Mouse (Mus musculus) lung, embryonic 16.5 days (tissue): ENCODE results near the gene Sart3. TPM values are rescaled to one million over a fixed set of nuclear protein-coding genes. Genes with fewer than 3 reads are reported as not detected.
"Not testable (repeated sequence)": the region's sequence is repeated elsewhere in the genome, so short reads cannot be mapped to it uniquely, and the experiment has no call there.

Source experiments
- ATAC-seq: fragments of 200-750 bp; cut with Nextera tagmentation; 2 replicates; pipeline ENCODE4 v1.8.0; 2017; ENCODE audit warnings: low read depth, mild to moderate bottlenecking, moderate library complexity
- H3K27ac ChIP-seq: fragments of 300-500 bp; sonication (generic); 2 replicates; pipeline ENCODE4 v1.5.1; 2014; ENCODE audit warnings: mild to moderate bottlenecking, control low read depth, low read length
- H3K27me3 ChIP-seq: fragments of 300-500 bp; sonication (generic); 2 replicates; pipeline ENCODE4 v1.6.1; 2014; ENCODE audit warnings: low read depth, low read length, mixed read lengths; ENCODE audit not compliant: control insufficient read depth, insufficient read depth
- H3K36me3 ChIP-seq: fragments of 300-500 bp; sonication (generic); 2 replicates; pipeline ENCODE4 v1.6.1; 2014; ENCODE audit warnings: low read length; ENCODE audit not compliant: control insufficient read depth, insufficient read depth
- H3K4me1 ChIP-seq: fragments of 300-500 bp; sonication (generic); replicated peaks from 2 replicates; pipeline ENCODE4 v1.6.1; 2014; ENCODE audit warnings: low read length, mixed read lengths; ENCODE audit not compliant: control insufficient read depth, insufficient read depth
- H3K4me2 ChIP-seq: fragments of 300-500 bp; sonication (generic); 2 replicates; pipeline ENCODE4 v1.6.1; 2014; ENCODE audit warnings: low read depth, low read length, control low read depth
- H3K4me3 ChIP-seq: fragments of 300-500 bp; sonication (generic); 2 replicates; pipeline ENCODE4 v1.5.1; 2014; ENCODE audit warnings: mild to moderate bottlenecking, low read length, control low read depth
- H3K9ac ChIP-seq: fragments of 300-500 bp; sonication (generic); 2 replicates; pipeline ENCODE4 v1.6.1; 2014; ENCODE audit warnings: low read length, control low read depth
- H3K9me3 ChIP-seq: fragments of 300-500 bp; sonication (generic); 2 replicates; pipeline ENCODE4 v1.6.1; 2016; ENCODE audit warnings: low read length; ENCODE audit not compliant: control insufficient read depth
- WGBS: fragments of 180-500 bp; shearing (Covaris S2); extraction: QIAGEN DNeasy Blood & Tissue Kit; methylation state at CpG from one replicate; pipeline ENCODE4 v1.1.7; 2014; 5-methylcytosine and 5-hydroxymethylcytosine counted together
- polyA plus RNA-seq: library from polyadenylated mRNA; unstranded; fragments of >200 nt; fragmentation: Nextera tagmentation; extraction: Ambion mirVana; gene quantifications from 2 replicates; pipeline ENCODE4 v1.2.1, GENCODE M21; 2015

Sart3 gene
- 40.6 and 42.5 TPM in 2 replicates for polyA plus RNA-seq

DNA sequence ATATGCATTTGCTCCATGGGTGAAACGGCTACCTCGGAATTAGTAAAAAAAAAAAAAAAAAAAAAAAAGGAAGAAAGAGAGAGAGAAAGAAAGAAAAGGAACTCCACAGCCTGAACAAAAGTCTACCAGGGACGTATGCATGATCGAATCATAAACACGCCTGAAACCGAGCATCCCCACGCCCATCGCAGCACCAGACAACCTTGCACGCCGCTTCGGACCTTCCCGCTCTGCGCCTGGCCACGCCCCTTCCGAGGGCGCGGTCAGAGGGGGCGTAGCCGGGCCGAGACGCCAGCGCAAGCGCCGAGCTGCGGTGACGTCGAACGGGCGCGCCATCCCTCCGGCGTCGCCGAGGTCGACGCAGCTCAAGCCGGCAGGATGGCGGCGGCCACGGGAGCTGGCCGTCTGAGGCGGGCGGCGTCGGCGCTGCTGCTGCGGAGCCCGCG lies at the start of gene Sart3, which contains the start of gene Iscu:
Gene Sart3, minus strand, starts transcription at position 61 of the 446 bp plus-strand sequence.
Gene Iscu, plus strand, starts transcription at position 299 of the 446 bp plus-strand sequence.
- ATAC-seq, result peak; percentile 90
- 0% methylated on average over 44 of the region's 49 CpGs for WGBS
- H3K36me3 ChIP-seq, result peaks cover 21% of the 10 kb centered on the region

DNA sequence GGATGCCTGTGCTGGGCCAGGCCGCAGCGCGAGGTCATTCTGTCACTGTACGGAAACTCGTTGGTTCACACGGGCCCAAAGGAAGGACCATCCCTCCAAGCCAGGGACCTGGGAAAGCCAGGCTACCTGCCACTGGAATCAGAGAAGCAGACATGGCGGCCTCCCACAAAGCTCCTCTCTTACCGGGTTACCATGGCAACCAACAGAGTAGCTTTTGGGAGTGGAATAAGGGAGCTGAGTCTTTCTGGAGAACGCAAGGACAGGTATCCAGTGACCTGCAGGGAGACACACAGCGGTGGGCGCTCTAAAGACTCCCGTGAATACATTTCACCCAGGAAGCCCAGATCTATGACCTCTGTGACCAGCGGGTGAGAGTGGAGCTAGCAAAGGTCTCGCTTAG lies 46.3 kb upstream of the Sart3 start:
- Histone ChIP-seq H3K4me2 (no peak overlapping the region), H3K27ac (no peak overlapping the region), H3K9me3 (no peaks in the 10 kb centered on the region), H3K4me1 (no peaks in the 10 kb centered on the region), H3K9ac (no peak overlapping the region), H3K27me3 (no peaks in the 10 kb centered on the region; the same call in 1 of the 2 replicates), H3K36me3 (no peaks in the 10 kb centered on the region), H3K4me3 (no peak overlapping the region)
- no peak for ATAC-seq
- WGBS, result 59% methylated on average over 14 of the region's 14 CpGs

More for the DNA sequence above, at the start of gene Sart3, which contains the start of gene Iscu:
- Histone ChIP-seq H3K4me2 (peak within 1 kb of the TSS; percentile 78), H3K27me3 (no peaks in the 10 kb centered on the region), H3K9me3 (no peaks in the 10 kb centered on the region), H3K4me1 (peaks cover 21% of the 10 kb centered on the region), H3K27ac (peak within 1 kb of the TSS; percentile 99), H3K9ac (peak within 1 kb of the TSS; percentile 98), H3K4me3 (peak within 1 kb of the TSS; percentile 97)

DNA sequence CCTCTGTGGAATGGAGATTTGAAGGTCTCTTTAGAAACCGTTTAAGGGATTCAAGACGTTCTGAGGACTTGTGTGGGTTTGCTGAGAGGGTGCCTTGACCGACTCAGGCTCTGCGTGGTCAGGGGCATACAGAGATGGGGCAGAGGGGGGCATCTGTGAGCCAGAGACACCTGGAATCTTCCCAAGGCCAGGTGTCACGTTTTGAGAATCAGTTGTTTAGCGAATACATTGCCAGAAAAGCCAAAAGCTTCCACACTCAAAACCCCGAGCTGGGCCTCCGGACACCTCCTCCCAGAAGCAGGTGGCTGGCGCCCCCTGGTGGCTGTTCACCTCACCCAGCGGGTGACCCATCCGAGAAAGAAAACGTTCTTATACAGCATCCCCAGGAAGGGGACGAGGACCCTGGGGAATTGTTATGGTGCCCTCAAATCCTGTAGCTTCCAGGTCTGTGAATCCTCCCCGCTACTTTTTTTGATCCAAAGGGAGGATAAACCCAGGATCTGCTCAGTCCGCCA lies 43.4 kb upstream of the Sart3 start:
- no peaks in the 10 kb centered on the region; the same call in 1 of the 2 replicates for H3K27me3 ChIP-seq
- no peaks in the 10 kb centered on the region for H3K36me3 ChIP-seq
- ATAC-seq, result peak; percentile 59; the same call in 1 of the 2 replicates
- H3K4me3 ChIP-seq, result no peak overlapping the region
- H3K9me3 ChIP-seq, result no peaks in the 10 kb centered on the region
- H3K4me1 ChIP-seq, result no peaks in the 10 kb centered on the region
- H3K9ac ChIP-seq, result peak overlapping the region; percentile 32; the same call in 1 of the 2 replicates
- 11% methylated on average over 15 of the region's 15 CpGs for WGBS
- no peak overlapping the region for H3K4me2 ChIP-seq
- no peak overlapping the region for H3K27ac ChIP-seq

DNA sequence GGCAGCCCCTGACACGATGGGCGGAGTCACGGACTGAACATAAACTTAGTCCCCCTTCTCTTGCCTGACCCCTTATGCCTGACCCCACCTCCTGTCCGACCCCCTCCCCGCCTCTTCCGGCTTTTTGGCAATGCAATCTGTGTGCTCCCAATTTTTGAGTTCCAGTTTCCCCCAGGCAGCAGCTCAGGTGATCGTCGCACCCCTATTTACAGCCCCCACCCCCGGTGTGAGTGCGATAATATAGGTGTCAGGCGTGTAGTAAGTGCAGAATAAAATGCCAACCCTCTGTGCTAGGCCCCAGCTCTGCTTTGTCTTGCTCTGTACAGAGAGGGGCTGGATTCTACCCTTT lies 42.7 kb upstream of the Sart3 start:
- Histone ChIP-seq H3K4me2 (no peak overlapping the region), H3K9me3 (no peaks in the 10 kb centered on the region), H3K4me1 (no peaks in the 10 kb centered on the region), H3K36me3 (no peaks in the 10 kb centered on the region), H3K4me3 (no peak overlapping the region), H3K9ac (no peak overlapping the region), H3K27me3 (no peaks in the 10 kb centered on the region; the same call in 1 of the 2 replicates), H3K27ac (no peak overlapping the region)
- no peak for ATAC-seq
- 51% methylated on average over 11 of the region's 11 CpGs for WGBS

DNA sequence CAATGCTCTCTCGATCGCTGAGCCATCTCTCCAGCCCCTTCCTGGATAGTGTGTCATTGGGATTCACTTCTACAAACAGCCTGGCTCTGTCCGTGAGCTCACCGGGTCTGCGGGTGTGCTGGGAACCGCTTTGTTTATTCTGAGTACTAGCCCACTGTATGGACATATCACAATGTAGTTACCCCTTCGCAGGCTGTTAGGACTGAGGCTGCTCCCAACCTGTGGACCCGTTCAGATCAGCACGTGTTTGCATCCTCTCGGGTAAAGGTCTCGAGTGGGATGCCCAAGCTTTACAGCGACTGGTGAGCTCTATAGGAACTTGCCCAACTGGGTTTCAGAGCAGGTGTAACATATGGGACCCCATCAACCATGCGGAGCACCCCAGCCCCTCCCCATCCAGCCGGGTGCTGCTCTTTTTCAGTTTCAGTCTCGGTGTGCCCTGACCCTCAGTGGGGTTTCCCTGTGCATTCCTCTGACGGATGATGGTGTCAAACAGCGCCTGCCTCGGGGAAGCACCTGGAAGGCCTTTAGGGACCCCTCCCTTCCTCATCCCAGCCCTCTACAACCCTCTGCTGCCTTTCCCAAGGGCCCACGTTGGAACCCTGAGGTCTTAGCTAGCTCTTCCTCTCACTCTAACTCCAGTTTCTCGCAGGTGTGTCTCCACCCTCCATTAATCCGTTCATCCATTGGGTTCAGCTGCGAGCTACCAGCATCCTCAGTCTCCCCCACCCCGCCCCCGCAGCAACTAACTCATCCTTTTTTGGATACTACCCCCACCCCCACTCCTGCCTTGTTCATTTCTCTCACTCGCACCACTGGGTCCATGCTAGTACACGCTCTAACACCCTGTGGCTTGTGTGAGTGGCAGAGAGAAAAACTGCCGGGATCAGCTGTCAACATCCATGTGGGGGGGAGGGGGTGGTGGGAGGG lies 42.1 kb upstream of the Sart3 start:
- H3K9me3 ChIP-seq, result no peaks in the 10 kb centered on the region
- ATAC-seq, result 0 out of 2 replicates have a peak, but pooled peaks have one; percentile 23
- no peaks in the 10 kb centered on the region for H3K4me1 ChIP-seq
- 30% methylated on average over 27 of the region's 27 CpGs for WGBS
- H3K27me3 ChIP-seq, result no peaks in the 10 kb centered on the region; the same call in 1 of the 2 replicates
- H3K9ac ChIP-seq, result no peak overlapping the region
- H3K4me2 ChIP-seq, result no peak overlapping the region
- H3K27ac ChIP-seq, result no peak overlapping the region
- no peak overlapping the region for H3K4me3 ChIP-seq
- H3K36me3 ChIP-seq, result no peaks in the 10 kb centered on the region

DNA sequence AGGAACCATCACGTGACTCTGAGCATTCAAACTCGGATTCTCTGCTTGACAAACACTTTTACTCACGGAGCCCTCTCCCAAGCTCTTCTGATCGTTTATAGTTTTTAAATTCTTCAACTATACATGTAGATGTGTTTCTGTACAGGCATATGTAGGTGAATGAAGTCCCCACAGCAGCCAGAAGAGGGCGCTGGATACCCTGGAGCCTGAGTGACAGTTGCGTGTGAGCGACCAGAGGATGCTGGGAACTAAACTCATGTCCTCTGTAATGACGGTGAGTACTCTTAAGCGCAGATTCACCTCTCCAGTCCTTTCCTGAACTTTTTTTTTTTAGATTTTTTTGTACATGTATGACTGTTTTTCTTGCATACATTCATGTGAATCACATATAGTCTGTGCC lies 41.3 kb upstream of the Sart3 start:
- H3K4me3 ChIP-seq, result no peak overlapping the region
- no peak overlapping the region for H3K4me2 ChIP-seq
- no peaks in the 10 kb centered on the region for H3K9me3 ChIP-seq
- H3K4me1 ChIP-seq, result no peaks in the 10 kb centered on the region
- no peak overlapping the region for H3K9ac ChIP-seq
- ATAC-seq, result no peak
- WGBS, result 18% methylated on average over 9 of the region's 9 CpGs
- no peaks in the 10 kb centered on the region for H3K36me3 ChIP-seq
- H3K27me3 ChIP-seq, result no peaks in the 10 kb centered on the region; the same call in 1 of the 2 replicates
- H3K27ac ChIP-seq, result no peak overlapping the region

DNA sequence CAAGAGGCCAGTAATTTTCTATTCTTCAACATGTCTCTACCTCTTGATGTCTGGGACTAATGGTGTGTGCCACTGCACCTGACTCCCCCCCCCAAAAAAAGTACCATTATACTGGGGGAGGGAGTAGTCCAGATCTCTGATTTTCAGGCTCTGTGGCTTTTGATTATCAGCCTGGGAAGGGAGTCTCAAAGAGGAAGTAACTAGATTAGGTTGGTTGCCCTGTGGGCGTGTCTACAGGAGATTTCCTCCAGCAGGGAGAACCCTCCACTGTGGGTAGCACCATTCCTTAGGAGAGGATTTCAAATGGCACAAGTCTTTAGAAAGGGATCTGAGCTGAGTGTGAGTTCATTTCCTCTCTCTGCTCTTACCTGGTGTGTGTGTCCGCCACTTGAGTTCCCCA lies 40.3 kb upstream of the Sart3 start:
- no peak overlapping the region for H3K27ac ChIP-seq
- no peak for ATAC-seq
- no peaks in the 10 kb centered on the region; the same call in 1 of the 2 replicates for H3K27me3 ChIP-seq
- no peak overlapping the region for H3K4me2 ChIP-seq
- no peaks in the 10 kb centered on the region for H3K36me3 ChIP-seq
- H3K4me1 ChIP-seq, result peaks cover 8% of the 10 kb centered on the region
- no peak overlapping the region for H3K9ac ChIP-seq
- H3K9me3 ChIP-seq, result no peaks in the 10 kb centered on the region
- WGBS, result 86% methylated on average over 2 of the region's 2 CpGs
- no peak overlapping the region for H3K4me3 ChIP-seq

DNA sequence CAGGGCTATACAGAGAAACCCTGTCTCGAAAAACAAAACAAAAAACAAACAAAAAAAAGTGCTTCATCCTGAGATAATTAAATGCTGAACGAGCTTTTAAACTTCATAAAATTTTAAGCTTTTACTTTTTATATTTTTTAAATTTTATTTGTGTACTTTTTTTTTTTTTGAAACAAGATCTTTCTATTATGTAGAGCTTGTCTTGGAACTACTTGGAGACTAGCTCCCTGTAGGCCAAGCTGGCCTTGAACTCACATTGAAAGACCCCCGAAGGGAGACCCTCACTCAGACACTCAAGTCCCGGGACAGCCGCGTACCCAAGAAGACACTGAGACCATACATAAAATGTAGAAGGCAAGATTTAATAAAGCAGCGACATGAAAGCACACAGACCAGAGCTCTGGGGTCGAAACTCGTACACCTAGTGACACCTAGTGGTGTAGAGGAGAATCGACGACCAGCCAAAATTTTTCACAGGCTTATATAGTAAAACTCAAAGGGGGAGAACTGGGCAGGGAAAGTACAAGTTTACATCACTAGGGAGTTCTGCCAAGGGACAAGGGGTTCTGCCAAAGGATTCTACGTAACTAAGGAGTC lies 39.6 kb upstream of the Sart3 start:
- not testable (repeated sequence) for H3K4me2 ChIP-seq, H3K9ac ChIP-seq, H3K36me3 ChIP-seq, H3K9me3 ChIP-seq, H3K27ac ChIP-seq, ATAC-seq, H3K27me3 ChIP-seq, H3K4me3 ChIP-seq
- H3K4me1 ChIP-seq, result peaks cover 13% of the 10 kb centered on the region
- WGBS, result 20% methylated on average over 11 of the region's 12 CpGs

DNA sequence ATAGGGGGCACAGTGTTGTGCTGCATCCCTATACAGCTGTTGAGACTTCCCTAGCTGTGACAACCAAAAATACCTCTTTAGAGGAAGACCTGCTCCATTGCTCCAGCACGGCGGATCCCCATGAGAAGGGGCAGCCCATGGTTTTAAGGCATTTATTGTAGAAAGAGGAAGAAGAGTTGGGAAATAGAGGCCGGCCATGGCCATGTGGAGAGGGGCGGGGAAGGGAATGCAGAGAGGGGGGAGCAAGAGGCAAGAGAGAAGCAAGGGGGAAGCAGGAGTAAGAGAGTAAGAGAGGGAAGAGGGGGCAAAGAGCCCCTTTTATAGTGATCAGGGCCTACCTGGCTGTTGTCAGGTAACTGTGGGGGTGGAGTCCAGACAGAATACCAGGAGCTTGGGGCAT lies 37.8 kb upstream of the Sart3 start:
- no peak overlapping the region for H3K27ac ChIP-seq
- H3K27me3 ChIP-seq, result no peaks in the 10 kb centered on the region
- H3K36me3 ChIP-seq, result no peaks in the 10 kb centered on the region
- H3K4me3 ChIP-seq, result no peak overlapping the region
- H3K9me3 ChIP-seq, result no peaks in the 10 kb centered on the region
- 82% methylated on average over 3 of the region's 4 CpGs for WGBS
- H3K4me1 ChIP-seq, result peaks cover 19% of the 10 kb centered on the region
- no peak overlapping the region for H3K4me2 ChIP-seq
- ATAC-seq, result no peak
- no peak overlapping the region for H3K9ac ChIP-seq
